Mouse (Mus musculus): Measurements from ENCODE around the gene Ugt8a.

Gene Ugt8a

DNA sequence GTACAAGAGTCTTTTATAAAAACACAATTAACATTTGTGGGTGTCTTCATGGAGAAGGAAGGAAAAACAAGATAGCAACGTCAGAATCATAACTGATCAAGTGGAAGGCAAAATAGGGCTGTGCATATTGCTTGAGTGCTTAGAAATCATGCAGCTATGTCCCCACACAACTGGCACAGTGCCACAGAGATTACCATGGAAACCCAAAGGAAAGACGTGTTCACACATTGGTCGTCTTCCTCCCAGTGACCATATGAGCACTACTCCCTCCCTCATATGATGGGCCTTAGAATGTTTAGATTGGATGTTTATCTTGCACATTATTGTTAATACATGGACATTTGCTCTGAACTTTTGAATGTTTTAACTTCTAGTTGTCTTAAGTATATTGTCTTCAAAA lies 76.8 kb downstream of the Ugt8a start:
- DNase-seq (ENCODE audit: low spot score) = no peak

- no peak for DNase-seq (ENCODE audit: low spot score)
Measured at GRCm38 (mm10) chr3:125849163-125849872, 89.1 kb downstream of the Ugt8a start.

- DNase-seq (ENCODE audit: low spot score) = no peak
Measured at GRCm38 (mm10) chr3:125828051-125828450, 110.4 kb downstream of the Ugt8a start.

DNA sequence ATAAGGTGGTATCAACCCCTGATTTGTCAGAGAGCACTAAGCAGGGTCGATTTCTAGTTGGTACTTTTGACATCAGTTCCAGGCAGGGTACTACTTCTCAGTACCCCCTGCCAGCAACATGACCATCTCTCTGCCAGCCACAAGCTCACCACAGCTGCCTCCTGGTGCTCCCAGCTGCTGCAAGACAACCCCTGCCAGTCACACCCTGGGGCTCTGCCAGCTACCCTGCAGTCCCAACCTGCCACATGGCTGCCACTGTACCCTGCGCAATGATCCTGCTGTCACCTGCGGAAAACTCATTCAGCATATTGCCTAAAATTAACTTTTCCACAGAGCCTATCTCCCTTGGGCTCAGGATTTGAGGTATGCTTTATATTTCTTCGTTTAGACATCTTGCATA lies 111.2 kb downstream of the Ugt8a start:
- DNase-seq (ENCODE audit: low spot score) = no peak

- DNase-seq (ENCODE audit: low spot score) = no peak
Measured at GRCm38 (mm10) chr3:125819741-125820140, 118.7 kb downstream of the Ugt8a start.

Data from spleen, adult 12 weeks (tissue).